Mouse (Mus musculus) brain, embryonic 14.5 days (tissue): ENCODE measurements around the gene Myom3. TPM values are rescaled to one million over a fixed set of nuclear protein-coding genes. Genes with fewer than 3 reads are reported as not detected.

Source experiments
- DNase-seq: peaks from one replicate; pipeline ENCODE4 v3.0.0-alpha.2; 2011; ENCODE audit warnings: low read depth
- CTCF ChIP-seq: fragments of 200-500 bp; IDR thresholded peaks from 2 replicates; pipeline ENCODE4 v1.5.1; 2012; ENCODE audit warnings: inconsistent platforms, mild to moderate bottlenecking, moderate library complexity, borderline replicate concordance; ENCODE audit not compliant: insufficient read depth, insufficient read length; ENCODE audit errors: extremely low read depth
- POLR2A ChIP-seq: fragments of 200-500 bp; IDR thresholded peaks from 2 replicates; pipeline ENCODE4 v1.6.1; 2012; ENCODE audit warnings: mild to moderate bottlenecking, inconsistent platforms, borderline replicate concordance; ENCODE audit not compliant: poor library complexity, insufficient read depth, insufficient read length, severe bottlenecking; ENCODE audit errors: extremely low read depth
- polyA plus RNA-seq: library from polyadenylated mRNA; depleted of rRNA; stranded (reverse); fragments of >200 nt; gene quantifications from 2 replicates; pipeline ENCODE4 v1.2.3, GENCODE M21; 2012

Gene Myom3
- polyA plus RNA-seq, 1 experiment, result 0.15 TPM

DNA sequence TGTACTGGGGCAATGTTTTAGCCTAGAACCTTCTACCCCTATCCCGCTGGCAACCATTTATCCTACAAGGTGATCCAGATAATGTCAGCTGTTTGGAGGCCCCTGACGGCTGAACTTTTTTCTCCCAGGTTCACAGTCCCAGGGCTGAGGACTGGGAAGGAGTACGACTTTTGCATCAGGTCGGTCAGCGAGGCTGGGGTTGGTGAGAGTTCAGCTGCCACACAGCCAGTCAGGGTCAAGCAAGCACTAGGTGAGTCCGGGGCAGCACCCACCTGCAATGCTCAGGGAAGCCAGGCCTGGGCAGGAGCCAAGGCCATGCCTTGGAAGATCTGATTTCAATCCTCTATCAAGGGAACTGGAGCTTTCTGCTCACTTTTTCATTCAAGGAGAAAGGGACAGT is 27.8 kb downstream of the Myom3 start:
- TF ChIP-seq POLR2A (no peak), CTCF (no peak)
- no peak for DNase-seq

DNA sequence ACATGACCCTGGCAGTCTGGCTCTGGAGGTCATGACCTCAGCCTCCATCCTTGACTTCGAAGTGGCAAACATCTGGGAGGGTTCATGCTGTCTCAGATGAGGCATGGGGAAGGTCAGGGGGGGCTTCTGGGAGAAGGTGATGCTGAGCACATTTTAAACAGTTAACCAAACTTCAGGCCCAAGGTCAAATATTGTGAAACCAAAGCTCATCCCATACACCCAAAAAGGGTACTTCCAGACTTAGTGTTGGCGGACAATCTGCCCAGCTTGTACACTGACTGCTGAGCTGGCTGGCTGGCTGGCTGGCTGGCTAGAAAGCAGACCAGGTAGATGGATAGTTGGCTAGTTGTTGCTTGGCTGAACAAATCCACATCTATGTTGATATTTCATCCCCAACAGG is 29.6 kb downstream of the Myom3 start:
- no peak for TF ChIP-seq POLR2A
- TF ChIP-seq CTCF, result no peak
- DNase-seq, result no peak

DNA sequence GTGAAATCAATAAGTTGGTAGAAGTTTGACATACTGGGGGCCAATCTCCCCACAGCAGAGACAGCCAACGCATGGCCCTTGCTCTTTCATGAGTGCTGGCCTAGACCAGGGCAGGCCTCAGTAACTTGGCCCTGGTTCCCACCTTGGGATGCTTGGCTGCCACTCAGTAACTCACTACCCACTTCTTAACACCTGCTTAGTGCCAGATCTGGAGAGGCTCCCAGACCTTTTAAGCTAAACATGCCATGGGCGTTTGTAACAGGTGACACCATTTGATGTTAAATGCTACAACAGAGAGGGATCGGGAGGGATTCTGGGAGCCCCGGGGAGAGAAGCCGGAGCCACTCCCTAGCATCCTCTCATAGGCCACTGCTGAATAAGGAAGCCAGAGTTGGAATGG is 33.3 kb downstream of the Myom3 start:
- DNase-seq, result no peak
- TF ChIP-seq CTCF, result no peak
- TF ChIP-seq POLR2A, result no peak

DNA sequence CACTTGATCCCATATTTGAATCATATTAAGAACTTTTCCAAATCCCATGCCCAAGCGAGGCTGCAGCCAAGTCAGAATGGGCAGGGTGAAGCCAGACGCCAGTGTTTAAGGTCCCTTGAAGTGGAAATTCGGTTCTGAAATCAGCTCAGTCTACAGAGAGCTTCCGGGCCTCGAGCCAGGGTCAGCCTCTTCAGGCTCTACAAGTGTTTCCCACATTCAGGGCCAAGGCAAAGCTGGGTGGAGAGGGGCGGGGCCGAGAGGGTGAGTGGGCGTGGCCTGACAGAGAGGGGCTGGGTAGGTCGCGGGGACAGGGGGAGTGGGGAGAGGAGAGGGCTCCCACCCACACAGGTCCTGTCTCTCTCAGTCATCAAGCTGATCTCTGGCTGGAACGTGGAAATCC is 38.4 kb downstream of the Myom3 start:
- peak; percentile 74 for DNase-seq
- TF ChIP-seq POLR2A (no peak), CTCF (no peak)

DNA sequence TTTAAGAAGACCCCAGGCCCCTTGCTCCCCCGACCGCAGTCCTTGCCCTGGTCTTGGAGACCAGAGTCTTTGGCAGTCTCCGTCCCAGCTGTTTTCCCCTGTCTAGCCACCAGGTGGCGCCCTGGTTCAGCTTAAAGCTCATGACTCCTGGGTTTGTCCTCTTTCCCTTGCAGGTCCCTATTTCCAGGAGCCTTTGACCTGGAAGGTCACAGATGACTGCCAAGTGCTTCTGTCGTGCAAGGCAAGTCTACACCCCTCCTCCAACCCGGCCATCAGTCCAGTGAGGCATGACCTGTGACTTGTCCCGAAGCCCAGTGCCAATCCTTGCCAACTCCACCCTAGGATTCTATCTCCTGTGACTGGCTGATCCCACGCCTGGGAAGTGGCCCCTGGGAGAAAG is 42.0 kb downstream of the Myom3 start:
- TF ChIP-seq CTCF (peak; percentile 96), POLR2A (no peak)
- DNase-seq, result peak; percentile 88

DNA sequence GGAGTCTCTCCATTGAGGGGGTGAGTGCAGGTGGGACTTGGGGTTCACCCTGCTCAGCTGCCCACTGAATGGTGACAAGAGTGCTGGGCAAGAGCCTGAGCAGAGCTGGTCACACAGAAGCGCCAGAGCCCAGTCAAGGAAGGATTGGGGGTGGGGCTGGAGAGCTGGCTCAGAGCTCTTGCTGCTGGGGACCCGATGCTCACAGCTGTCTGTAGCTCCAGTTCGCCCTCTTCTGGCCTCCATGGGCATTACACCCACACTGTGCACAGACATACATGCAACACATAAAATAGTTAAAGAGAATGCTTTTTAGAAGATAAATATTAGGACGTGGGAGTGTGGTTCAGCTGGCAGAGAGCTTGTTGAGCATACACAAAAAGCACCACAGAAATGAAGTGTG is 43.8 kb downstream of the Myom3 start:
- no peak for DNase-seq
- TF ChIP-seq POLR2A (no peak), CTCF (peak; percentile 37; the same call in 1 of the 2 replicates)

DNA sequence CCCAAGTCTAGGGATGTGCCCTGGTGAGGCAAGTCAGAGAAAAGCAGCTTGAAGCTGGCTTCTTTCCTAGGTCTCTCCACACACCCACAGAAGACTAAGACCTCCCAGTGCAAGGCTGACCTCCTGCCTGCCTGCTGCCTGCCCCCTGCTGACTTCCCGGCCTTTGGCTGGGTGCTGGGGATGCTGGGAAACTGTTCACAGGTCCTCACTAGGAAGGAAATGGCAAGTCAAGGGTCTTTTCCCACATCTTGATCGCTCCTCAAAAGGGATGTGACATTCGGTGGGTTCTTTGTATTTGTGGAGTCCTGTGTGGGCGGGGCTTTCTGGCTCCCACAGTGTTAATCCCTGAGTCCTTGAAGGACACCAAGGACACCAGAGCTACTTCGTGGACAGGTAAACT is 44.7 kb downstream of the Myom3 start:
- TF ChIP-seq POLR2A, result no peak
- TF ChIP-seq CTCF, result no peak
- no peak for DNase-seq

DNA sequence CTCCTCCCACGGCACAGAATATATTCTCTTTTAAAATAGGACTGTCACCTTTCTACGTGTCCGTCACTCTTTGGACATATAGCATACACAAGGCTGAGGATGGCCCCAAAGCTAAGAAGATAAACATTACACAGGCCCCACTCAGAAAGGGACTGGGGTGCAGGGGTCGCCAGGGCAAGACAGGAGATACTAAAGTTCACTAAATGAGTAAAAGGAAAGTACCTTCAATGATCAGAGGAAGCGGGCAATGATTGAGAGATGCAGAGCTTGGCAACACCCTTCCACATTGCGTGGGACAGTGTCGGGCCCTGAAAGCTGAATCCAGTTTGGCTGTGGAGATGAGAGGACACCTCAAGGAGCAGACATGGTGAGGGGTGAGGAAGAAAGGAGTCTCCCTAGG is 55.4 kb downstream of the Myom3 start:
- no peak for TF ChIP-seq CTCF
- no peak for TF ChIP-seq POLR2A
- no peak for DNase-seq

DNA sequence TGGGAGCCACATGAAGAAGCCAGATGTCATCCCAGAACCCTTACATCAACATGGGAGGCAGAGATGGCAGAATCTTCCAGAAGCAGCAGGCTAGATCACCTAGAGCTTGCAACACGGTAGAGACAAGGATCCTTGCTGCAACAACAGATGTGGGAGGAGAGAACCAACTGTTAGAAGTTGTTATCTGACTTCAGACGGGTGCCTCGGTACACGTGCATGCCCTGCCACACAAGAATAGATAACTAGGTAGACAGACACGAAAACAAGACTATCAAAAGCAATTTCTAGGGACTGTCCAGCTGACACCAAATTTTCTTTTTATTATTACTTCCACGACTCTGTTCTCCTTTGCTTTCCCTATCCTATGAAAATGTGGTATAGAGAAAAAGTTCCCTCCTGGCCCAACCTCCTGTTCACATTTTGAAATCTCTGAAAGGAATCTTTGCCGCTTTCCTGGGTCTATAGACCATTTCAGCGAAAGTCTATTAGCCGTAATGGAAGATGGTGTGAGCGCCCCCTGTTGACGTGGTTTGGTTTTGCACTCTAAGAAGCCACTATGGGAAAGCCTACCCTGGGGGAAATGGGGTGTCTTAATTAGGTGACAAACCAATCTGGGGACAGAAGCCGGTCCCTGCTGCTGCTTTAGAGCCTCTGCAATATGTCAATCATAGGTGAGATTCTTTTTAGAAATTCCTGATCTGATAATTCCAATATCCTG is 57.5 kb downstream of the Myom3 start:
- TF ChIP-seq CTCF (peak; percentile 66; the same call in 1 of the 2 replicates), POLR2A (no peak)
- DNase-seq, result peak; percentile 44

DNA sequence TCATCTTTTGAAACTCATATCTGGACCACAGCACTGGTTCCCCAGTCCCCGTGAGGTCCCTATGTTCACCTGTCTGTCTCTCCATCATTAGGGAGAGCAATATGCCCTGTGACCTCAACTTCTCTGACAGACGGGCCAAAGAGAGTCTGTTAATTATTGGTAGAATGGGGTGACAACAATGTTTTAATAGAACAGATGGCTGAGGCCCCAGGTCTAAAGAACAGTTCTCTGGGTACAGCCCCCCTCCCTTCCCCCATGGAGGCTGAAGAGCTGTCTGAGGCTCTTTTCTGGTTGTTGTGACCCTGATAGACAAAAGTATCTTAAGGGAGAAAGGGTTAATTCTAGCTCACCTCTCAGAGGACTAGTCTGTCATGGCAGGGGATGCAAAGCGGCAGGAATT is 58.9 kb downstream of the Myom3 start:
- no peak for TF ChIP-seq CTCF
- TF ChIP-seq POLR2A, result no peak
- no peak for DNase-seq

DNA sequence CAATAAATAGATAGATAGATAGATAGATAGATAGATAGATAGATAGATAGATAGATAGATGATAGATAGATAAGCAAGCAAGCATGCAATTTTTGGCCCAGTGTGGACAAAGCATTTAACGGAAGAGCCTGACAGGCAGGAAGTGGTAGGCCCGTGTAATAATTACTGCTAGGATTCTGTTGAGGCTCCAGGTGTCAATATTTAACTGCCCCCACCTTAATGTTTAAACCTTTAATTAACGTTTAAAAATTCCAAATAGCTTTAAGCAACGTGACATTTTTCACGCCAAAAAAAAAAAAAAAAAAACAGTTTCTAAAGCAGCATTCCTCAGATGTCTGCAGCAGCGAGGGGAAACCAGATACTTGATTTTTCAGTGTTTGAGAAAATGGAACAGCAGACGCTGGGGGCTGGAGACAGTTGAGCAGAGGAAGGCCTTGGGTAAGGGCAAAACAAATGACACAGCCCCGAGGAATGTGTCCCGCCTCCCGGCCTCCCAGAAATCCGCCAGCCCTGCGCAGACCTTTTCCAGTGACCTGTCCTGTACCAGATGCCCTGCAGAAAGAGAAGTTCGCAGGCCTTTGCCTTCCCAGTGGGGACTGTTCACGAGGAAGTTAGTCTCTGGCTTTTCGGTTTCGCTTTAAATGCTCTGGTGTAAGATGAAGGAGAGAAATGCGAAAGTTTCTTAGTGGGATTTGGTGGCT is 60.5 kb downstream of the Myom3 start:
- DNase-seq, result no peak
- no peak for TF ChIP-seq POLR2A
- TF ChIP-seq CTCF, result no peak

DNA sequence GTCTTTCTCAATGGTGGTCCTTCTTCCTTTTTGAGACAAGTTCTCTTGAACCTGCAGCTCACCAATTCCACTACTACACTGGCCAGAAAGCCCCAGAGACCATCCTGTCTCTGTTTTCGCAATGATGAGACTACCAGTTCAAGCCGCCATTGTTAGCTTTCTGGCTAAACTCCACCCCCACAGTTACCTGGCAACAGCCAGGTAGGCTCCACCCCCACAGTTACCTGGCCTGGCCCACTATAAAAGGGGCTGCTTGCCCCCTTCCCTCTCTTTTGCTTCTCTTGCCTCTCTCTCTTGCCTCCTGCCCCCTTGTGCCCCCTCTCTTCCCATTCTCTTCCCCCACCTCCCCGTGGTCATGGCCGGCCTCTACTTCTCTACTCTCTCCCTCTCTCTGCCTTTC is 62.3 kb downstream of the Myom3 start:
- TF ChIP-seq POLR2A (no peak), CTCF (no peak)
- DNase-seq, result no peak
